Mouse (Mus musculus): ENCODE data around the gene Mt1.

- TF ChIP-seq CTCF (IDR thresholded peaks at IDR 0.05; ENCODE audit: low read depth) (no peak), EP300 (IDR thresholded peaks at IDR 0.05; ENCODE audit: low read depth) (no peak)
These were observed 28.0 kb upstream of the Mt1 start for GRCm38 (mm10) chr8:94150925-94151324.

Measured in liver, postnatal 0 days (tissue).